Mouse (Mus musculus): ENCODE data around the gene Map2k2.

- TF ChIP-seq GATA1 (IDR thresholded peaks at IDR 0.05; ENCODE audit: borderline replicate concordance, low read length) (no peak), FLI1 (IDR thresholded peaks at IDR 0.05; ENCODE audit: low read length) (no peak)
These were observed 17.8 kb downstream of the Map2k2 start for GRCm38 (mm10) chr10:81123500-81123899.
